Mouse (Mus musculus) natural killer cell, adult 2 months (primary cell): ENCODE results near the gene Atg4c.

Experiments used
- DNase-seq, 2 experiments: peaks; one replicate each; pipeline ENCODE4 v3.0.0; 2022; ENCODE audit warnings: low spot score in 2 of 2

Gene Atg4c

GRCm38 (mm10) chr4:99186412-99187125, 7.2 kb upstream of the Atg4c start:
- DNase-seq = no peak

GRCm38 (mm10) chr4:99192640-99193039, 1.1 kb upstream of the Atg4c start:
- no peak for DNase-seq

GRCm38 (mm10) chr4:99193214-99193613, 520 bp upstream of the Atg4c start:
- DNase-seq = no peak

DNA sequence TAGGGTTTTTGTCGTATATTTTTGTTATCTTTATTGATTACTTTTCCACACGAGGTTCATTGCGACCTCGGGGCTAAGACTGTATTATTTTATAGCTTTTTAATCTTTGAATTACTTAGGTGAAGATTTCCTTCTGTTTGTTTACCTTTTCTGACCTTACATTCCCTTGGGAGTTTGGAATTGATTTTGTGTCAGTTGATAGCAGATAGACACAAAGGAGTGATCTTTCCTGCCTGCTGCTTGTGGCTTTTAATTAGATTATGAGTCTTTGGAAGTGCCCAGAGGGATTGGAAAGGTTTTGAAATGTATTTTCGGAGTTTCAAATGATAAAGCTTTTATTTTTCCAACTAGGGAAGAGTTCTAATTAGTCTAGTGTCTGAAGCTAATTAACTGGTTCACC, 1.1 kb downstream of the Atg4c start:
- DNase-seq = no peak

DNA sequence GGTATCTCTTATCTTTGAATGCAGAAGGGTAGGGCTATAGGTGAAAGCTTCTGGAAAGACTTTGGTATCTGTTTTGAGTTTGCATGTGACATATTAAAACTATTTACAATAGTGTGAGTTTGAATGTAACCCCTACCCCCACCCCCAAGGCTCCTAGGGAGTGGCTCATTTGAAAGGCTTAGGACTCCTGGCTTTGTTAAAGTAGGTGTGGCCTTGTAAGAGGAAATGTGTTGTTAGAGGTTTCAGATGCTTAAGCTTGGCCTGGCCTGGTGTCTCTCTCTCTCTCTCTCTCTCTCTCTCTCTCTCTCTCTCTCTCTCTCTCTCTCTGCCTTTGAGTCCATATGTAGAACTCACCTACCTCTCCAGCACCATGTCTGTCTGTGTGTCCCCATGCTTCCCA, 5.0 kb downstream of the Atg4c start:
- DNase-seq = no peak

DNA sequence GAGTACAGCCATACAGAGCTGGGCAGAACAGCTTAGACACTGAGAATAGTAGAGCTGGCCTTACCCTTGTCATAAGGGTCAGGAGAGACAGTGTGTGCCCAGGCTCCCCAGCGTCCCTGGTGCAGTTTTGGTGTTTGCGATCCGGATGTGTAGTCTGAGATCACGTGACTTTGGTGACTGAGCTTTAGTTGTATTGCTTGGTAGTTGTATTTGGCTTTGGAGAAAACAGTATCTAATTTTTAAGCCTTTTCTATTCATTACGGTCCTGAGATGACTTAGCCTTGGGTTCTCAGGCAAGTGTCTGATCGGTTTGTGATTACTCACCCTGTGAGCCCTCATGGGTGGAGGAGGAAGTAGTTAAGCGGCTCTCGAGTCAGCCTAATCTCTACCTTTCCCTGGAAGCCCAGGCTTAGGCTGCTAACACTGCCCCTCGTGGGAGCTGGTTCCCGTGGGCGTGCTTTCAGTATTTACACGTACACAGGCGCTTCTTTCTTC, 6.1 kb downstream of the Atg4c start:
- DNase-seq = peak; percentile 5 to 13

DNA sequence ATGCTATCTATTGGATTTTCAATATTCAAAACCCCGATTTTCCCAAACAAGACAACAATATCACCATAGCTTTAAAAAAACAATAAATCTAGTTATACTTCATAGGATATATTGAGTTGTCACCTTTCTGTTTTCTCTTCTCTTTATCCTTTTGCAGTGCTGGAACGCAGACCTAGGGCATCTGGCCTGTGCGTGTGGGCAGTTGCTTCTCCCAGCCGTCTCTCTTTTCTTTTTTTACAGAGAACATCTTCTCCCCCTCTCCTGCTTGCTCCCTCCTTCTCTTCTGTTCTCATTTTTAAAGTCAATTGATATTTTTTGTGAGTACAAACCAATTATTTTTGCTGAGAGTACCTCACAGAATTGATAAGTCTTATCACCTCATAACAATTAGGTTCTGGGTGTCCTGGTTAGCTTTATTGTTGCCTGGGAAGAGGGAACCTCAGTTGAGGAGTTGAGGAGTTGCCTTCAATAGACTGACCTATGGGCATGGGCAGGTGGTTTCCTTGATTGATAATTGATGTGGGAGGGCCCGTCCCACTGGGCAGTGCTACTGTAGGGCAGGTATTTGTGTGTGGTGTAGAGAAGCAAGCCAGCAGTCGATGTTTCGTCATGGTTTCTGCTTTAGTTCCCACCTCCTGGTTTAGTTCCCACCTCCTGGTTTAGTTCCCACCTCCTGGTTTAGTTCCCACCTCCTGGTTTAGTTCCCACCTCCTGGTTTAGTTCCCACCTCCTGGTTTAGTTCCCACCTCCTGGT, 6.8 kb downstream of the Atg4c start:
- DNase-seq = no peak

GRCm38 (mm10) chr4:99205773-99206172, 12.0 kb downstream of the Atg4c start:
- DNase-seq = no peak

- no peak for DNase-seq
Observed at GRCm38 (mm10) chr4:99206356-99206755, 12.6 kb downstream of the Atg4c start.

GRCm38 (mm10) chr4:99210087-99210486, 16.4 kb downstream of the Atg4c start:
- DNase-seq = no peak

DNA sequence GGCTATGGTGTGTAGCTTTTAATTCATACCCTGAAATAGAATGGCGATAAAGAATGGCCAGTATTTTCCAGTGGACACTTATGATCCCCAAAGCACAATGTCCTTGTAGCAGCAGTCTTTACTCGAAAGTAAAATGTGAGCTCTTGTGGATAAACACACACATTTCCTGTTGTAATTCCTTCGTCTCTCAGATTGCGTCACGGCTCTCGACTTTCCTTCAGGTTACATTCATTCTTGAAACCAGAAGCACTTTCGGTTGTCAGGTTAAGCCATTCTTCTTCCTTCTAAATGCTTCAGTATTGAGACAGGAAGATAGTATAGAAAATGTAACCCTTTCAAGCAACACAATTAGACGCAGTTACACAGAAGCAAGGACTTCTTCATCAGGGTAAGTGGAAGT, 17.9 kb downstream of the Atg4c start:
- no peak for DNase-seq

- DNase-seq = no peak
Observed at GRCm38 (mm10) chr4:99213123-99213522, 19.4 kb downstream of the Atg4c start.

GRCm38 (mm10) chr4:99222221-99222620, 28.5 kb downstream of the Atg4c start:
- no peak for DNase-seq

DNA sequence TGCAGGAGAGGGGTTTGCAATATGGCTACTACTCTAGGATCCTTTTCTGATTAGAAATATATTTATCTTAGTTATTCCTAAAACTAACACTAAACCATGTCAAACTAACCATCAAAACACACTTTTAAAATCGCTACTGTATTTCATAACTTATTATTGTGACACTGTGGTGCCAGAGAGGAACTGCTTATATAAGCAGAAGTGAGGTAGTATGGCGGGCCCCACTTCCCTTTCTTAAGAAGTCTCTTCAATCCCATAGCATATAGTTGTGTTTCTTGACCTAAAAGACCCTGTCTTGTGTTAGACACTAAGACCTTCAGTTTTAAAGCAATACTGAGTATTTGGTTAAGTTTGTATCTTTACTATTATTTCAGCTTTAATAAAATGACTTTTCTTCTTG, 31.1 kb downstream of the Atg4c start:
- no peak for DNase-seq

DNA sequence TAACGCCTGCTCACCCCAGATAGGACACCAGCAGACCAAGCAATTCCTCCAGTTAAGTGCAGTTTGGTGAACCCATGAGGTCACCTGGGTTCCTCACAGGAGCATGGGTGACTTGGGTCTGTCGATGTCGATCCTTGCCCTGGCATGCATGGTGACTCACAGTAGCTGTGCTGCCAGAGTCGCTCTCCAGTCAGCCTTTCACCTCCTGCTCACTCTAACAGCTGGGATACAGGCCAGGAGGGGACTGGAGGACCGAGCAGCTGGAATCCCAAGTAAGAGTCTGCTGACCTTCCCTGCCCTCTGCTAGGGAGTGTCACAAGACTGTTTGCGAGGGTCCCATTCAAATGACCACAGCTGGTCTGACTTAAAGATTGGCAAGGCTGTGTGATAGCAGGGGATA, 33.5 kb downstream of the Atg4c start:
- DNase-seq = no peak

DNA sequence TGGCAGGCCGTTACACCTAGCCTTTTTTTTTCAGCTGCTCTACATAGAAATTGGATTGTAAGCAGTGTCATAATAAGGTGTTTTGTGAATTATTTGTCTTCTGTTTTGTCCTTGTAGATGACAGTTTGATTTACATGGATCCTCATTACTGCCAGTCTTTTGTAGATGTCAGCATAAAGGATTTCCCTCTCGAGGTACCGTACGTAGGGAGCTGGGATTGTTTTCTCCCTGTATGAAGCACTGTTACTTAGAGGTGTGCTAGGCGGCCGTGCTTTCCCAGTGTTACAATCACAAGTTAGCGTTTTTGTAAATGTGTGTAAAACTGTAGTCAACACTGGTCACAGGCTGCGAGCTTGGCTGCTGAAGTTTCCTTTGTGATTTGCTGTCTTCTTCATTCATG, 35.6 kb downstream of the Atg4c start:
- DNase-seq = no peak

GRCm38 (mm10) chr4:99235203-99235856, 41.6 kb downstream of the Atg4c start:
- DNase-seq = no peak

DNA sequence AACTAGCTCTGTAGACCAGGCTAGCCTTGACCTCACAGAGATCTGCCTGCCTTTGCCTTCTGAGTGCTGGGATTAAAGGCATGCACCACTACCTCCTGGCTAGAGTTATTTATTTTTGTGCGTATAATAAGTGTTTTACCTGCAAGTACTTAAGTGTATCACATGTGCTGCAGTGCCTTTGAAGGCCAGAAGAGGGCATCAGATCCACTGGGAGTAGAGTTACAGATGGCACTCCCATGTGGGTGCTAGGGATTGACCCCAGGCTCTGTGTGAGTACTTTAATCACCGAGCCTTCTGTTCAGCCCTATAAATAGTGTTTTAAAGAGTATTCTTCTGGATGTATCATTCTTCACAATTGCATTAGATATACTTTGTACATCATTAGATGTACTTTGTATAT, 44.6 kb downstream of the Atg4c start:
- no peak for DNase-seq

- no peak for DNase-seq
Observed at GRCm38 (mm10) chr4:99241674-99242073, 47.9 kb downstream of the Atg4c start.

DNA sequence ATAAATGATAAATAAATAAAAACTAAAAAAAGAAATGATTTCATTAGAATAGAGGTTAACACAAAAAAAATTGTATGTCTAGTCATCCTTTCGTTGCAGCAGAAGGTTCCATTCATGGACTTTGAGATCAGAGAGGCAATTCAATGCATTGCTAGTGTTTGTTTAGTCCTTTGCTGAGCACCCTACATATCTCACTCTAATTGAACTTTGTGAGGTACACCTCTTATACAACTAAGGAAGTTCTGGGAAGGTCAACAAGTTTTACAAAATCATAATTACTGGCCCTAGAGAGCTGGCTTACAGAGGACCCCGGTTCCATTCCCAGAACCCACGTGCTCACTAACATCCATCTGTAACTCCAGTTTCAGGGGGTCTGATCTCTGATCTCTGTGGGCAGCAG, 55.6 kb downstream of the Atg4c start:
- no peak for DNase-seq

DNA sequence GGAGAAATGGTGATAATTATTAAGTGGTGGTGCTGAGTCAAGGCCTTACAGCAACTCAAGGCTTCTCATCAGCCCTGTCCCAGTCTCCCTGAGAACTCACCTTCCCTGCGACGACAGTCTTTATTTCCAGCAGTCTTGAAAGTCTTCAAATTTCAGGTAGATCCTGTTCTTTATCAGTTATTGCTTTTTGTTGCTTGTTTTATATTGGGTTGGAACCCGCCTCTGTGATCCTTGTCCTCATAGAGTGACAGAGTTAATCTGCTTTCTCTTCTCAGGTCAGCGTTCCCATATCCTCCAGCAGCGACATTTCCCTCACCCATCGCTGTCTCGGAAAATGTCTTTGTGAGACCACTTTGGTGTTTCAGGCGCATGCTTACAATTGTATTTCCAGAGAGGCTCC, 56.1 kb downstream of the Atg4c start:
- no peak for DNase-seq

- no peak for DNase-seq
Observed at GRCm38 (mm10) chr4:99252957-99253356, 59.2 kb downstream of the Atg4c start.

DNA sequence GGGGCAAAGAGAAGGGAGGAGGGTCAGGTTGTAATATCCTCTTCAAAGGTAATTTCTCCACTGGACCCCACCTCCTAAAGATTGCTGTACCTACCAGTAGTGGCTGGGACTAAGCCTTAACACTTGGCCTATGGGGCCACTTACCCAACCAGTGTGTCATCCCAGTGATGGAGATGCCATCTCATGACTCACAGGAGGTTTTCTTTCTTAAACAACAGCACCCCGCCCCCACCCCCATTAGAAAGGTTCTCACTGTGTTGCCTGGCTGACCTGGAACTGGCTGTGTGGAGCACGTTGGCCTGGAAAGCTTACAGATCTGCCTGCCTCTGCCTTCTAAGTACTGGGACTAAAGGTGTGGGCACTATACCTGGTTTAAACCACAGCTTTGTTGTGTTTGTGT, 69.5 kb downstream of the Atg4c start:
- DNase-seq = no peak
